Mouse (Mus musculus): Measurements from ENCODE around the gene Trim26. TPM values are rescaled to one million over a fixed set of nuclear protein-coding genes. Genes with fewer than 3 reads are reported as not detected.

The Trim26 gene
- polyA plus RNA-seq, 1 experiment from 2014 or later: 12.1 TPM

DNA sequence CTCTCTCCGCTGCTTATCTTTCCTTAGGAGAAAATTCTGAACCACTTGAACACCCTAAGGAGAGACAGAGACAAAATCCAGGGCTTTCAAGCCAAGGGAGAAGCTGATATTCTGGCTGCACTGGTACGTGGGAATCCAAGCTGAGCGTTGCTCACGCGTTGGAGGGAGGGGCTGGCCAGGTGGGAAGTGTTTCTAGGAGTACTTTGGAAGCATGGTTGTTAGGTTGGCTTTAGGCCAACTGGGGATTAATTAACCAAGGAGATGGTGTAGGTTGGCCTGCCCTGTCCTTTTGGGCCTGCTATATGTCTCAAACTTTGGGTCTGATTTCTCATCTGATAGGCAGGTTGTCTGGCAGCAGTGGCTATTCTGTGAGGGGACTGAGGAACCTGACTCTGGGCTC lies 14.3 kb downstream of the Trim26 start:
- no peak for ATAC-seq (ENCODE audit: low read depth)
- H3K9ac ChIP-seq: no peak overlapping the region

DNA sequence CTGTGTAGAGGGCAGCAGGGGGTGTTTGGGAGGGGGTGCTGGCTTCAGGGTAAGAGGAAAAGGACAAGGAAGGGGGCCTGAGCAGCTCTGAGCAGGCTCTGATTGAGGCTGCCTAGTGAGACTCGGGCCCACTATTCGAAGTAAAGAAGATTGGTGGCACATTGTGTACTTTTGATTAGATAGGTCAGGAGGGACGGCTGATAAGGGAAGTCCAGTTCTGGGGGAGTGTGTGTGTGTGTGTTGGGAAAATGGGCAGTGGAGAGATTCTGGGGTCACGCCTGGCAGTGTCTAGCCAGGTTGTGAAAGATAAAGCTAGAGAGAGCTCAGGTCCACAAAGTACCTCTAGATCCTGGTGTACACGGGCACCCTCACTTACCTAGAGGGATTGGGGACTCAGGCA lies 14.7 kb downstream of the Trim26 start:
- peaks cover 9% of the 10 kb centered on the region; the same call in 1 of the 2 replicates for H3K4me1 ChIP-seq (replicated peaks)
- ATAC-seq (ENCODE audit: low read depth) (no peak), DNase-seq (no peak)
- H3K4me2 ChIP-seq: no peak overlapping the region
- no peak overlapping the region for H3K27ac ChIP-seq
- H3K27me3 ChIP-seq: no peaks in the 10 kb centered on the region
- peaks cover 25% of the 10 kb centered on the region for H3K36me3 ChIP-seq
- H3K9me3 ChIP-seq (replicated peaks): no peaks in the 10 kb centered on the region
- no peak overlapping the region for H3K9ac ChIP-seq
- 27% methylated on average over 5 of the region's 5 CpGs for WGBS (ENCODE audit: insufficient replicate concordance)
- H3K4me3 ChIP-seq (replicated peaks): no peak overlapping the region

More for the DNA sequence above, 14.3 kb downstream of the Trim26 start:
- H3K27me3 ChIP-seq: no peaks in the 10 kb centered on the region
- no peak overlapping the region for H3K27ac ChIP-seq
- H3K4me2 ChIP-seq: no peak overlapping the region
- no peaks in the 10 kb centered on the region for H3K9me3 ChIP-seq (replicated peaks)
- peaks cover 14% of the 10 kb centered on the region for H3K4me1 ChIP-seq (replicated peaks)
- no peak overlapping the region for H3K4me3 ChIP-seq (replicated peaks)
- H3K36me3 ChIP-seq: peaks cover 21% of the 10 kb centered on the region
- DNase-seq: no peak
- WGBS (ENCODE audit: insufficient replicate concordance): 82% methylated on average over 5 of the region's 5 CpGs

DNA sequence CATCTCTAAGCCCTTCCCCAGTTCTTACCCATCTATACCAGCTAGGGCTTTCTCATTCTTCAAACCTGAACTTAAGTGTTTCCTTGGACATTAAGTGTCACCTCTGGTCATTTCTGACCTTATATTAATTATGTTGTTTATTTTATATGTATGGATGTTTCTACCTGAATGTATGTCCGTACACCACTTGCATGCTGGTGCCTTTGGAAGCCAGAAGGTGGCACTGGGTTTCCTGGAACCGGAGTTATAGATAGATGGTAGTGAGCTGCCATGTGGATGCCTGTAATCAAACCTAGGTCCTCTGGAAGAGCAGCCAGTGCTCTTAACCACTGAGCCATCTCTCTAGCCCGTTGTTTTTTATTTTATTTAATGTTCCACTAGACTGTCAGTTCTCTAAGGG lies 18.6 kb downstream of the Trim26 start:
- ATAC-seq (ENCODE audit: low read depth) (peak; percentile 48), DNase-seq (no peak)
- Histone ChIP-seq H3K27ac (no peak overlapping the region), H3K27me3 (peaks cover under 1% of the 10 kb centered on the region; the same call in 1 of the 2 replicates), H3K36me3 (peaks cover 42% of the 10 kb centered on the region), H3K9me3 (replicated peaks) (no peaks in the 10 kb centered on the region), H3K9ac (no peak overlapping the region), H3K4me3 (replicated peaks) (no peak overlapping the region), H3K4me1 (replicated peaks) (peaks cover 7% of the 10 kb centered on the region; the same call in 1 of the 2 replicates), H3K4me2 (no peak overlapping the region)
- 74% methylated on average over 3 of the region's 3 CpGs for WGBS (ENCODE audit: insufficient replicate concordance)

DNA sequence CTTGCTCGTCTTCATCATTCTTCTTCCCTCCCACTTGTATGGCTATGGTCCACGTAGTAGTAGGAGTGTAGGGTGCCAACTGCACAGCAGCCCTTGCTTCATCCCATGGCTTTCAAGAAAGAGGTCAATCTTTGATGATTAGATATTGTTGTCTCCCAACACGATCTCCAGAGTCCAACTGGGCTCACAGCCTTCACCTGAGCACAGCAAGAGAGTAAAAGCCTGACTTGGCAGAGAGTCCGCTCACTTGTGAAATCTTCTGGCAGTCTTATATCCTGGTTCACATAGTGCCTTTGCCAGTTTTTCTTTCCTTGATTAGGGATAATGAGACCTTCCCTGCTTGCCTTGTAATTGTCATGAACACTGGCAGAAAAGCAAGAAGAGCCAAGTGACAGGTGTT lies 19.3 kb downstream of the Trim26 start:
- Histone ChIP-seq H3K4me2 (no peak overlapping the region), H3K27me3 (peaks cover 8% of the 10 kb centered on the region), H3K36me3 (peaks cover 42% of the 10 kb centered on the region), H3K9me3 (replicated peaks) (no peaks in the 10 kb centered on the region), H3K27ac (no peak overlapping the region), H3K9ac (no peak overlapping the region), H3K4me1 (replicated peaks) (peaks cover 5% of the 10 kb centered on the region; the same call in 1 of the 2 replicates), H3K4me3 (replicated peaks) (no peak overlapping the region)
- no peak for DNase-seq
- WGBS (ENCODE audit: insufficient replicate concordance): 81% methylated on average over 4 of the region's 4 CpGs
- ATAC-seq (ENCODE audit: low read depth): no peak

DNA sequence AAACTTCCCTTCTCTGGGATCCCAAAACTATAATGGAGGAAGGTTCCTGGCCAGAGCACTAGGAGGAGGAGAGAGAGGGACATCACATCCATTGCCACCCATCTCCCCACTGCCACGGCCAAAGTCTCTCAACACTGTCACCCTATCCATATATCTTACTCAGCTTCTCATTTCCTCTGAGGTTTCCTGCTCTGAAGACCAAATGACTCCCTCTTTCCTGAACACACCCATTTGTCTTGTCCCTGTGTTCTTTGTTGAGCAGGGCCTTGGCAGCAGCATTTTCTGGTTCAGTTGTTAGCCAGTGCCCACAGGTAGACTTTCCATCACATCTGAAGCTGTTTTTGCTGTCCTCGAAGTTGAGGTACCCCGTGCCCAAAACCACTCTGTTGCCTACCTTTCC lies 21.2 kb downstream of the Trim26 start:
- no peaks in the 10 kb centered on the region for H3K4me1 ChIP-seq (replicated peaks)
- H3K4me3 ChIP-seq (replicated peaks): no peak overlapping the region
- no peak overlapping the region for H3K4me2 ChIP-seq
- WGBS (ENCODE audit: insufficient replicate concordance): 40% methylated on average over 3 of the region's 3 CpGs
- H3K9me3 ChIP-seq (replicated peaks): no peaks in the 10 kb centered on the region
- no peak for ATAC-seq (ENCODE audit: low read depth)
- peaks cover 33% of the 10 kb centered on the region for H3K36me3 ChIP-seq
- no peak overlapping the region for H3K27ac ChIP-seq
- no peak for DNase-seq
- H3K27me3 ChIP-seq: peaks cover 26% of the 10 kb centered on the region
- H3K9ac ChIP-seq: no peak overlapping the region

DNA sequence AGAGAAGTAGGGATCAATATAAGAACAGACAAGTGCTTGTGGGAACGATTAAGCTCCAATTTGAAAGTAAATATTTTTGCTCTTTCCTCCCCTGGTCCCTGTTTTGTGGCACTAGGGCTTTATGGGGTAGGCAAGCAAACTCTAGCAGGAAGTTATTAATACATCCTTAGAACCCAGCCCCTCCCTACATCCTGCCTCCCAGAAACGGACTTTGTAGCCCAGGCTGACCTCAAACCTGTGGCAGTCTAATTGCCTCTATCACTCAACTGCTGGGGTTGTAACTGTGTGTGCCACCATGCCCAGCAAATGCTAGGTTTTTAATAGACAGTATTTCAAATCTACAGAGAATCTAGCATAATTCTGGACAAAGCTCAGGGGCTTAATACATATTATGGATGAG lies 24.7 kb downstream of the Trim26 start:
- H3K9ac ChIP-seq: no peak overlapping the region
- H3K27ac ChIP-seq: no peak overlapping the region
- no peaks in the 10 kb centered on the region for H3K9me3 ChIP-seq (replicated peaks)
- H3K4me1 ChIP-seq (replicated peaks): peaks cover 17% of the 10 kb centered on the region
- no peak overlapping the region for H3K4me2 ChIP-seq
- DNase-seq: no peak
- H3K36me3 ChIP-seq: peaks cover 16% of the 10 kb centered on the region
- H3K4me3 ChIP-seq (replicated peaks): no peak overlapping the region
- WGBS (ENCODE audit: insufficient replicate concordance): 31% methylated on average over 2 of the region's 2 CpGs
- ATAC-seq (ENCODE audit: low read depth): no peak
- peaks cover 61% of the 10 kb centered on the region for H3K27me3 ChIP-seq

DNA sequence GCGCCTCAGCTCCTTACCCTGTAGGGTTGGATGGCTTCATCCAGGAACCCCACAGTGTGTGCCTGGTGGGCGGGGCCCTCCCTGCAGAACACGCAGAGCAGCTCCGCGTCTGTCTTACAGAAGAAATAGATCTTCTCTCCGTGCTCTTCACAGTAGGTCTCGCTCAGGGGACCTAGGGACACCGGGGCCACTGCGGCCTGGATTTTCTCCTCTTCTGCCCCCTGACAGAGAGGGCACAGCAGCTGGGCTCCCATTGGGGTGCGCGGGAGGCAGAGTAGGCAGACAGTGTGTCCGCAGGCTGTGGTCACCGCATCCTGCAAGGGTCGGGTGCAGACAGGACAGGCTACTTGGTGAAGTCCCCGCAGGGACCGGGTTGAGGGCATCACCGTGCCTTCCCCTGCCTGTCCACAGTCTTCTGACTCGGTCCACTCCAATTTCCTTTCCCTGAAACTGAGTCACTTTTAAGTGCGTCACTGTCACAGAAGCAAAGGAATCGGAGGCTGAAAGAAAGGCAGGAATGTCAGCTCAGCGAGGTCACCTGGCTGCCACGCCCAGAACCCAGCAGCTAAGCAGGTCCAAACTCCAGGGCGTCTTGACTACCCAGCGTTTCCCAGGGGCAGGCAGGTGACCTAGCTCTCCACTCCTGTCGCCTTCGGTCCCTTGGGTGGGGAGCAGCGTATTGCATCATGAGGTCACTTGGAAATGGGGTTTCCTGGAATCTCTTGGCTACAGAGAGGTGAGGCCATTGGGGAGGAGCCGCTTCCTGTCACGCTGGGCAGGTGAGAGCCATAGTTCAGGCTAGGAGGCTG lies 30.0 kb downstream of the Trim26 start, which contains the start of gene Trim15:
Gene Trim15, minus strand, starts transcription at position 492 of the 809 bp plus-strand sequence.
- Histone ChIP-seq H3K9ac (peak within 1 kb of the TSS; percentile 69), H3K27me3 (peaks cover 58% of the 10 kb centered on the region), H3K4me1 (replicated peaks) (peaks cover 53% of the 10 kb centered on the region), H3K4me3 (replicated peaks) (peak within 1 kb of the TSS; percentile 56), H3K27ac (peak within 1 kb of the TSS; percentile 80), H3K4me2 (peak within 1 kb of the TSS; percentile 78), H3K9me3 (replicated peaks) (no peaks in the 10 kb centered on the region), H3K36me3 (peaks cover 9% of the 10 kb centered on the region)
- no peak for ATAC-seq (ENCODE audit: low read depth)
- DNase-seq: peak; percentile 33
- WGBS (ENCODE audit: insufficient replicate concordance): 14% methylated on average over 29 of the region's 29 CpGs

DNA sequence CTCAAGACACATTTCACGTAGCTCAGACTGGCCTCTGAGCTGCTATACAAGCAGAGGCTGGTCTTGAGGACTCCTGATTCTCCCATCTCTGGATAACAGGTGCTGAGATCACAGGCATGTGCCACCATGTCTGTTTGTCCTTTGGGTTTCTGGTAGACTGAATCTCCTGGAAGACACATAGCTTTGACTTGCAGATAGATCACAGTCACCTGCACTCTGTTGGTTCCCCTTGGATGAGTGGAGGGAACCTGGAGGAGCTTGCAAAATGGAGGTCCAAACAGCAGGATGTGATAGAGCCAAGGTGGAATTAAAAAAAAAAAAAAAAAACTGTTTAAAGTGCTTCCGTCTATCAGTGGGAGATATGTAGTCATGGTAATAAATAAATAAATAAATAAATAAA lies 31.9 kb downstream of the Trim26 start:
- peak; percentile 41 for DNase-seq
- peaks cover 69% of the 10 kb centered on the region for H3K4me1 ChIP-seq (replicated peaks)
- peak overlapping the region; percentile 100 for H3K27ac ChIP-seq
- H3K27me3 ChIP-seq: peaks cover 44% of the 10 kb centered on the region
- H3K4me2 ChIP-seq: peak overlapping the region; percentile 56
- ATAC-seq (ENCODE audit: low read depth): no peak
- peak overlapping the region; percentile 21 for H3K4me3 ChIP-seq (replicated peaks)
- H3K9ac ChIP-seq: peak overlapping the region; percentile 67
- WGBS (ENCODE audit: insufficient replicate concordance): 41% methylated on average over 2 of the region's 2 CpGs
- no peaks in the 10 kb centered on the region for H3K9me3 ChIP-seq (replicated peaks)
- peaks cover 26% of the 10 kb centered on the region for H3K36me3 ChIP-seq

DNA sequence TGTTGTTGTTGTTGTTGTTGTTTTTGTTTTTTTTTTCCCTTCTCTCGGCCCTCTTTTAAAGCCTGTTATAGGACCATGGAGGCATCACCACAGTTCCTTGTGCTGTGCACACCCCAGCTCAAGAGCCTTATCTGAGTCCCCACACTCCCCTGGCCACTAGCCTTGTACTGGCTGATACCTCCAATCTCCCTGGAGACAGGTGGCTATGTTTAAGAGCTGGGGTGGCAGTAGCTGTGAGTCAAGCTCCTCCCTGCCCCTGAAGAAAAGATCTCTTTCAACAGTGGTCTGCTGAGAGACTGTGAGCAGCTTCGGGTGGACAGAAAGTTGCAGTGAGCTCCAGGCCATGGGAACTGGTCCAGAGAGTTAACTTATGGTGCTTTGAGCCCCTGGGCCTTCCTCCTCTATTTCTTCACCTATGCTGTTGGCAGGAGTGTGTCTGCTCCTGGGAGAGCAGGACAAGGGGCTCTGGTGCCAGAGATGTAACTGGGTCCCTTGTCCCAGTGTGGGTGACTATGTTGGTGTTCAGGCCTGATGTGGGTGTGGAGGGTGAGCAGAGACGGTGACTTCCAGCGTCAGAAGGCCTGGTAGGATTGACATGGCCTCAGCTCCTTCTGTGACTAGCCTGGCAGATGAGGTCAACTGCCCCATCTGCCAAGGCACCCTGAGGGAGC lies 32.5 kb downstream of the Trim26 start, which contains the start of gene Trim10:
Gene Trim10, plus strand, starts transcription at position 291 of the 671 bp plus-strand sequence.
- Histone ChIP-seq H3K9ac (peak within 1 kb of the TSS; percentile 99), H3K27me3 (peaks cover 38% of the 10 kb centered on the region), H3K4me3 (replicated peaks) (peak within 1 kb of the TSS; percentile 85), H3K27ac (peak within 1 kb of the TSS; percentile 100), H3K9me3 (replicated peaks) (no peaks in the 10 kb centered on the region), H3K4me1 (replicated peaks) (peaks cover 72% of the 10 kb centered on the region), H3K36me3 (peaks cover 32% of the 10 kb centered on the region), H3K4me2 (peak within 1 kb of the TSS; percentile 82)
- 10% methylated on average over 4 of the region's 4 CpGs for WGBS (ENCODE audit: insufficient replicate concordance)
- DNase-seq: peak; percentile 94
- ATAC-seq (ENCODE audit: low read depth): peak; percentile 99

DNA sequence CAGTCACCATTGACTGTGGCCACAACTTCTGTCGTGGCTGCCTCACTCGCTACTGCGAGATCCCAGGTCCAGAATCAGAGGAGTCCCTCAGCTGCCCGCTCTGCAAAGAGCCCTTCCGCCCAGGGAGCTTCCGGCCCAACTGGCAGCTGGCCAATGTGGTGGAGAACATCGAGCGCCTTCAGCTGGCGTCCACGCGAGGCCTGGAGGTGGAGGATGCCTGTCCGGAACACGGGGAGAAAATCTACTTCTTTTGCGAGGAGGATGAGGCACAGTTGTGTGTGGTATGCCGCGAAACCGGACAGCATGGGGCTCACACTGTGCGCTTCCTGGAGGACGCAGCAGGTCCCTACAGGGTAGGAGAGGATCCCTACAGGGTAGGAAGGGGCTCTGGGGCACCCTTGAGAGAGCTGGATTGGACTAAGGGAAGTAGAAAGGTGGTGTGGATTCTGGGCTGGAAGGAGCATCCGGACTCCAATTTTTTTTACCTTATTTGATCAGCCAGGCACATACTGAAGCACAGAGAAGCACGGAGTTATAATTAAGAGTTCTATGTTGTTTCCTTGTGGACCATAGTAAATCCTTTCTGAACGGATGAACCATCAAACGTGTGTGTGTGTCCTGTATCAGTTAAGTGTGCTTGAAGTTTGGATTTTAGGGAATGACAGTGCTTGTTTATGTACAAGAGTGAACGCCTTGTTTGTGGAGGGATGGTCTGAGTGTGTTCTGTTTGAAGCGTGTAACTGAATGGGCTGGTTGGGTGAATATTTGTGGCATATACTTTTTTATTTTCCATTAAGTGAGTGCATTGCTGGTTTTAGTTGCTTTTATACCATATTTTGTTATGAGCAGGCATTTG lies 33.2 kb downstream of the Trim26 start:
- Histone ChIP-seq H3K4me2 (peak overlapping the region; percentile 82), H3K9me3 (replicated peaks) (no peaks in the 10 kb centered on the region), H3K9ac (peak overlapping the region; percentile 99), H3K4me3 (replicated peaks) (peak overlapping the region; percentile 85), H3K27me3 (peaks cover 31% of the 10 kb centered on the region), H3K36me3 (peaks cover 40% of the 10 kb centered on the region), H3K4me1 (replicated peaks) (peaks cover 74% of the 10 kb centered on the region), H3K27ac (peak overlapping the region; percentile 100)
- 51% methylated on average over 25 of the region's 25 CpGs for WGBS (ENCODE audit: insufficient replicate concordance)
- ATAC-seq (ENCODE audit: low read depth) (peak; percentile 15), DNase-seq (peak; percentile 49)

DNA sequence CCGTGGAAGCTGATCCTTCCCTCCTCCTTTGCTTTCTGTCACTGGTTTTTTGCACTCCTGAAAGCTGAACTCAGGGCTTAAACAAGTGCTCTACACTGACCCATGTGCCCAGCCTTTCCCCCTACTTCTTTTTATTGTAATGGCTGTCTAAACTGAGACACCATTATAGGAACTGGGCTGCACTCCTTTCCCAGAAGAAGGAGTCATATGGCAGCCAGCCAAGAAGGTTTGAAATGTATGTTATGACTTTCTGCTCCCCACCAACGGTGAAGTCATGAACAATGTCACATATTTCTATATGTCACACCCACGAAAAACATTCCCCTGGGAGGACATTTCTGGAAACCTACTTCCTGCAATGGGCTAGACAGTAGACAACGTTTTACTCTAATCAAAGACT lies 37.7 kb downstream of the Trim26 start:
- 60% methylated on average over 4 of the region's 4 CpGs for WGBS (ENCODE audit: insufficient replicate concordance)
- no peak for DNase-seq
- H3K36me3 ChIP-seq: peaks cover 74% of the 10 kb centered on the region

More for the DNA sequence above, 37.7 kb downstream of the Trim26 start:
- Histone ChIP-seq H3K27ac (no peak overlapping the region; the same call in 1 of the 2 replicates), H3K9ac (no peak overlapping the region), H3K27me3 (peaks cover 8% of the 10 kb centered on the region; the same call in 1 of the 2 replicates), H3K4me3 (replicated peaks) (peak overlapping the region; percentile 28), H3K4me2 (peak overlapping the region; percentile 47), H3K9me3 (replicated peaks) (no peaks in the 10 kb centered on the region), H3K4me1 (replicated peaks) (peaks cover 45% of the 10 kb centered on the region)
- no peak for ATAC-seq (ENCODE audit: low read depth)
